Mouse (Mus musculus): ENCODE measurements at regions not wholly inside any gene's neighbourhood (a gene's known extent, or its start where the extent isn't known, plus 50 kb on each side); places are given as distances from the start of the nearest gene placed in this dataset.

DNA sequence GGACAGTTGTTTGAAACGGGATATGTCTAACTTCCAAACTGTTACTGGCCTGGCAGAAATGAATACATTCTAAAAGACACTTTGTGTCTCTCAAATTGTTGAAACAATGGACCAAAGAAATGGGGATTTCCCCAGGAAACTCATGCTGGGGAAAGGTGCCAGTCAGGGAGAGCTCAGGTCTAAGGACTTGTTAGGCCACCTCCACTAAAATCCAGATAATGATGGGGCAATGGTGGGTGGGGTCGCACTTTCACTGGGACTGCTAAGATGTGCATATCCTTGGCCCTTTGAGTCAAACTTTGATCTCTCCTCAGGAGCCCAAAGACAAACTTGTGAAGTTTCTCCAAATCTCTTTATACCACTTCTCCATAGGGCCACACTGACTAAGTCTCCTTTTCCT, 361.9 kb upstream of the Adamts9 start:
- Histone ChIP-seq H3K9ac (ENCODE audit: insufficient read depth, low read depth) (no peak overlapping the region), H3K27me3 (replicated peaks) (no peaks in the 10 kb centered on the region), H3K9me3 (replicated peaks; ENCODE audit: low read length) (peaks cover 62% of the 10 kb centered on the region), H3K36me3 (replicated peaks in 1 of 2; ENCODE audit: control insufficient read depth in 1 of 2, insufficient read depth in 1 of 2, low read length in 1 of 2) (no peaks in the 10 kb centered on the region), H3K4me1 (ENCODE audit: control insufficient read depth in 1 of 2, insufficient read depth in 2 of 2) (no peaks in the 10 kb centered on the region), H3K4me3 (replicated peaks in 1 of 3; ENCODE audit: low read depth in 2 of 3, low read length in 2 of 3, poor library complexity in 1 of 3) (no peak overlapping the region), H3K4me2 (ENCODE audit: insufficient read depth, low read depth, poor library complexity, severe bottlenecking) (no peak overlapping the region), H3K27ac (ENCODE audit: insufficient read depth, low read depth) (no peak overlapping the region), H3K79me2 (replicated peaks; ENCODE audit: control insufficient read depth, extremely low read depth, insufficient read depth, poor library complexity, severe bottlenecking) (no peaks in the 10 kb centered on the region)
- dilution Hi-C loops (cut with MboI; ENCODE audit: extremely low pct_ligation_motif_present, extremely low pct_unique_long_range_greater_than_20kb, low sequenced_read_pairs) (no loop called here), in situ Hi-C loops (cut with MboI; ENCODE audit: low pct_ligation_motif_present, low pct_unique_long_range_greater_than_20kb, low sequenced_read_pairs) (no loop called here)
- TF ChIP-seq TCF12 (IDR thresholded peaks at IDR 0.05; ENCODE audit: low read depth, low read length) (no peak), MYC (IDR thresholded peaks at IDR 0.05; ENCODE audit: low read depth, low read length) (no peak), SMC3 (IDR thresholded peaks at IDR 0.05; ENCODE audit: low read depth, low read length) (no peak), ZMIZ1 (IDR thresholded peaks at IDR 0.05; ENCODE audit: low read depth, low read length) (no peak), ZKSCAN1 (IDR thresholded peaks at IDR 0.05; ENCODE audit: borderline replicate concordance, low read depth, low read length) (no peak), MEF2A (IDR thresholded peaks at IDR 0.05; ENCODE audit: borderline replicate concordance, low read depth, low read length) (no peak), BHLHE40 (IDR thresholded peaks at IDR 0.05; ENCODE audit: low read depth, low read length) (no peak), ETS1 (conservative IDR thresholded peaks at IDR 0.05; ENCODE audit: low read depth, low read length) (no peak)
- no peak for DNase-seq (ENCODE audit: extremely low read depth)

DNA sequence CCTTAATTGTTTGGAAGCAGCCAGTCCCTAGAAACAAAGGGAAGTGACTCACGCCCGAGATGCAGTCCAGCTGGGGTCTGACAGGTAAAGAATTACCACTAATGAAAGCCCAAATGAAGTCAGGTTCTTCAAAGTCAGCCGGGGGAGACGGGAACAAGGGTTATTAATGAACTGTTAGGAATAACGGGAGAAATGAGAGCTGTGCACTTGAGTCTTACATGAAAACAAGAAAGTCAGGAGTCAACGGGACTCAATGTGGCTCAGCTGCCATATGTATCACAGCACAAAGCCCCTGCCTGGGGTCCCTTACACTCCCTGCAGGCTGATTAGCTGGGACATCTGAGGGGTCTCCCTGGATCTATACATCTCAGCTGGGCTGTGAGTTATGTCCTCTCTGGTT, 354.7 kb upstream of the Adamts9 start:
- in situ Hi-C loops (cut with MboI; ENCODE audit: low pct_ligation_motif_present, low pct_unique_long_range_greater_than_20kb, low sequenced_read_pairs), result no loop called here
- TF ChIP-seq MXI1 (IDR thresholded peaks at IDR 0.05; ENCODE audit: low read depth, low read length), result no peak
- TF ChIP-seq CHD2 (IDR thresholded peaks at IDR 0.05; ENCODE audit: low read length), result no peak
- no peak for TF ChIP-seq CTCF (conservative IDR thresholded peaks at IDR 0.05 in 1 of 2, IDR thresholded peaks at IDR 0.05 in 1 of 2; ENCODE audit: low read depth in 2 of 2, low read length in 2 of 2)
- TF ChIP-seq NELFE (IDR thresholded peaks at IDR 0.05; ENCODE audit: low read depth, low read length), result no peak
- no peak for TF ChIP-seq USF2 (conservative IDR thresholded peaks at IDR 0.05; ENCODE audit: low read depth, low read length)
- TF ChIP-seq ETS1 (conservative IDR thresholded peaks at IDR 0.05; ENCODE audit: low read depth, low read length), result no peak
- TF ChIP-seq ZKSCAN1 (IDR thresholded peaks at IDR 0.05; ENCODE audit: borderline replicate concordance, low read depth, low read length), result no peak
- TF ChIP-seq JUND (conservative IDR thresholded peaks at IDR 0.05; ENCODE audit: low read depth, low read length), result no peak
- no peak for TF ChIP-seq MEF2A (IDR thresholded peaks at IDR 0.05; ENCODE audit: borderline replicate concordance, low read depth, low read length)
- no peak for TF ChIP-seq HCFC1 (IDR thresholded peaks at IDR 0.05; ENCODE audit: low read depth, low read length)
- no peak for TF ChIP-seq TCF12 (IDR thresholded peaks at IDR 0.05; ENCODE audit: low read depth, low read length)
- TF ChIP-seq ZC3H11A (IDR thresholded peaks at IDR 0.05; ENCODE audit: low read depth, low read length), result no peak
- TF ChIP-seq PAX5 (IDR thresholded peaks at IDR 0.05; ENCODE audit: low read length), result no peak
- no peak for TF ChIP-seq RAD21 (IDR thresholded peaks at IDR 0.05; ENCODE audit: low read depth, low read length)
- H3K9me3 ChIP-seq (replicated peaks; ENCODE audit: low read length), result peaks cover 57% of the 10 kb centered on the region
- no peaks in the 10 kb centered on the region for H3K27me3 ChIP-seq (replicated peaks)
- H3K4me2 ChIP-seq (ENCODE audit: insufficient read depth, low read depth, poor library complexity, severe bottlenecking), result no peak overlapping the region
- no peaks in the 10 kb centered on the region for H3K79me2 ChIP-seq (replicated peaks; ENCODE audit: control insufficient read depth, extremely low read depth, insufficient read depth, poor library complexity, severe bottlenecking)
- H3K27ac ChIP-seq (ENCODE audit: insufficient read depth, low read depth), result no peak overlapping the region
- dilution Hi-C loops (cut with MboI; ENCODE audit: extremely low pct_ligation_motif_present, extremely low pct_unique_long_range_greater_than_20kb, low sequenced_read_pairs), result no loop called here
- no peak for DNase-seq (ENCODE audit: extremely low read depth)
- no peaks in the 10 kb centered on the region for H3K4me1 ChIP-seq (ENCODE audit: control insufficient read depth in 1 of 2, insufficient read depth in 2 of 2)
- H3K4me3 ChIP-seq (replicated peaks in 1 of 3; ENCODE audit: low read depth in 2 of 3, low read length in 2 of 3, poor library complexity in 1 of 3), result no peak overlapping the region
- no peak overlapping the region for H3K9ac ChIP-seq (ENCODE audit: insufficient read depth, low read depth)
- H3K36me3 ChIP-seq (replicated peaks in 1 of 2; ENCODE audit: control insufficient read depth in 1 of 2, insufficient read depth in 1 of 2, low read length in 1 of 2), result no peaks in the 10 kb centered on the region
